Mouse (Mus musculus) midbrain, postnatal 0 days (tissue): Measurements from ENCODE around the gene Mef2d. TPM values are rescaled to one million over a fixed set of nuclear protein-coding genes. Genes with fewer than 3 reads are reported as not detected.

Source experiments
- ATAC-seq: fragments of 200-750 bp; cut with Nextera tagmentation; 2 replicates; pipeline ENCODE4 v1.8.0; 2017; ENCODE audit warnings: moderate number of reproducible peaks, mild to moderate bottlenecking, moderate TSS enrichment, moderate library complexity; ENCODE audit not compliant: low FRiP score
- DNase-seq: peaks from one replicate; pipeline ENCODE4 v3.0.0-alpha.2; 2015; ENCODE audit warnings: low spot score
- H3K27ac ChIP-seq: fragments of 300-500 bp; sonication (generic); 2 replicates; pipeline ENCODE4 v1.5.1; 2014; ENCODE audit warnings: low read depth, mild to moderate bottlenecking, low read length, mixed read lengths
- H3K27me3 ChIP-seq: fragments of 300-500 bp; sonication (generic); 2 replicates; pipeline ENCODE4 v1.6.1; 2014; ENCODE audit warnings: low read length, control low read depth, mixed read lengths; ENCODE audit not compliant: insufficient read depth
- H3K36me3 ChIP-seq: fragments of 300-500 bp; sonication (generic); 2 replicates; pipeline ENCODE4 v1.6.1; 2014; ENCODE audit warnings: low read length, control low read depth, mixed read lengths; ENCODE audit not compliant: insufficient read depth
- H3K4me1 ChIP-seq: fragments of 300-500 bp; sonication (generic); 2 replicates; pipeline ENCODE4 v1.6.1; 2014; ENCODE audit warnings: mild to moderate bottlenecking, control low read depth, antibody characterized with exemption, low read length, mixed read lengths; ENCODE audit not compliant: insufficient read depth
- H3K4me2 ChIP-seq: fragments of 300-500 bp; sonication (generic); 2 replicates; pipeline ENCODE4 v1.6.1; 2014; ENCODE audit warnings: low read depth, mild to moderate bottlenecking, low read length, mixed read lengths; ENCODE audit not compliant: poor library complexity, severe bottlenecking
- H3K4me3 ChIP-seq: fragments of 300-500 bp; sonication (generic); 2 replicates; pipeline ENCODE4 v1.5.1; 2014; ENCODE audit warnings: low read depth, mild to moderate bottlenecking, low read length, moderate library complexity
- H3K9ac ChIP-seq: fragments of 300-500 bp; sonication (generic); replicated peaks from 2 replicates; pipeline ENCODE4 v1.6.1; 2014; ENCODE audit warnings: mild to moderate bottlenecking, low read length, moderate library complexity, mixed read lengths; ENCODE audit not compliant: poor library complexity, severe bottlenecking
- H3K9me3 ChIP-seq: fragments of 300-500 bp; sonication (generic); 2 replicates; pipeline ENCODE4 v1.6.1; 2016; ENCODE audit warnings: low read length, control low read depth
- CTCF ChIP-seq: IDR thresholded peaks from 2 replicates; pipeline ENCODE4 v1.5.1; 2016; ENCODE audit warnings: antibody characterized with exemption, mild to moderate bottlenecking
- WGBS: fragments of 180-500 bp; shearing (Covaris S2); extraction: QIAGEN DNeasy Blood & Tissue Kit; methylation state at CpG from one replicate; pipeline ENCODE4 v1.1.7; 2014; 5-methylcytosine and 5-hydroxymethylcytosine counted together
- polyA plus RNA-seq: library from polyadenylated mRNA; unstranded; fragments of >200 nt; fragmentation: Nextera tagmentation; extraction: Ambion mirVana; gene quantifications from 2 replicates; pipeline ENCODE4 v1.2.1, GENCODE M21; 2015
- total RNA-seq: library from RNA; depleted of rRNA; stranded (reverse); fragments of >200 nt; gene quantifications from 2 replicates; pipeline ENCODE4 v1.2.3, GENCODE M21; 2014

Gene Mef2d
- total and polyA plus RNA-seq, 2 experiments from 2014 or later: 26.1 to 59.6 TPM

GRCm38 (mm10) chr3:88102611-88103010 is 39.6 kb upstream of the Mef2d start:
- TF ChIP-seq CTCF: no peak
- DNase-seq (no peak), ATAC-seq (no peak)
- no peak overlapping the region for H3K4me3 ChIP-seq
- no peak overlapping the region for H3K9ac ChIP-seq
- H3K36me3 ChIP-seq: no peaks in the 10 kb centered on the region
- no peak overlapping the region for H3K27ac ChIP-seq
- no peaks in the 10 kb centered on the region for H3K4me1 ChIP-seq
- H3K4me2 ChIP-seq: no peak overlapping the region
- 87% methylated on average over 6 of the region's 6 CpGs for WGBS
- H3K27me3 ChIP-seq: no peaks in the 10 kb centered on the region
- H3K9me3 ChIP-seq: no peaks in the 10 kb centered on the region

- H3K9me3 ChIP-seq: no peaks in the 10 kb centered on the region
- H3K27me3 ChIP-seq: no peaks in the 10 kb centered on the region
- H3K27ac ChIP-seq: no peak overlapping the region
- WGBS: 82% methylated on average over 4 of the region's 4 CpGs
- no peak overlapping the region for H3K9ac ChIP-seq
- DNase-seq (no peak), ATAC-seq (no peak)
- H3K4me2 ChIP-seq: no peak overlapping the region
- H3K4me3 ChIP-seq: no peak overlapping the region
- no peaks in the 10 kb centered on the region for H3K4me1 ChIP-seq
- no peaks in the 10 kb centered on the region for H3K36me3 ChIP-seq
- TF ChIP-seq CTCF: no peak
These were observed 36.0 kb upstream of the Mef2d start for GRCm38 (mm10) chr3:88106126-88106525.

GRCm38 (mm10) chr3:88109126-88109525 is 33.0 kb upstream of the Mef2d start:
- no peaks in the 10 kb centered on the region for H3K36me3 ChIP-seq
- H3K27me3 ChIP-seq: no peaks in the 10 kb centered on the region
- DNase-seq (no peak), ATAC-seq (no peak)
- H3K9ac ChIP-seq: no peak overlapping the region
- H3K4me2 ChIP-seq: no peak overlapping the region
- TF ChIP-seq CTCF: no peak
- H3K4me1 ChIP-seq: no peaks in the 10 kb centered on the region
- no peak overlapping the region for H3K4me3 ChIP-seq
- no peak overlapping the region for H3K27ac ChIP-seq
- WGBS: 92% methylated on average over 6 of the region's 6 CpGs
- no peaks in the 10 kb centered on the region for H3K9me3 ChIP-seq

- H3K27ac ChIP-seq: no peak overlapping the region
- H3K4me3 ChIP-seq: no peak overlapping the region
- WGBS: 95% methylated on average over 12 of the region's 12 CpGs
- no peaks in the 10 kb centered on the region for H3K36me3 ChIP-seq
- H3K4me2 ChIP-seq: no peak overlapping the region
- ATAC-seq (no peak), DNase-seq (no peak)
- no peaks in the 10 kb centered on the region for H3K27me3 ChIP-seq
- no peak overlapping the region for H3K9ac ChIP-seq
- H3K9me3 ChIP-seq: no peaks in the 10 kb centered on the region
- H3K4me1 ChIP-seq: no peaks in the 10 kb centered on the region
- TF ChIP-seq CTCF: no peak
These were observed 27.8 kb upstream of the Mef2d start for GRCm38 (mm10) chr3:88114396-88114795.

- ATAC-seq (no peak), DNase-seq (no peak)
- 91% methylated on average over 19 of the region's 19 CpGs for WGBS
- Histone ChIP-seq H3K4me2 (no peak overlapping the region), H3K27me3 (no peaks in the 10 kb centered on the region), H3K27ac (no peak overlapping the region), H3K36me3 (no peaks in the 10 kb centered on the region), H3K9me3 (no peaks in the 10 kb centered on the region), H3K4me3 (no peak overlapping the region), H3K9ac (no peak overlapping the region), H3K4me1 (no peaks in the 10 kb centered on the region)
- TF ChIP-seq CTCF: no peak
These were observed 22.0 kb upstream of the Mef2d start for GRCm38 (mm10) chr3:88120117-88120651.

- no peak for TF ChIP-seq CTCF
- no peak overlapping the region for H3K9ac ChIP-seq
- no peak overlapping the region for H3K4me3 ChIP-seq
- H3K36me3 ChIP-seq: no peaks in the 10 kb centered on the region
- 77% methylated on average over 14 of the region's 14 CpGs for WGBS
- H3K27ac ChIP-seq: no peak overlapping the region
- H3K4me2 ChIP-seq: no peak overlapping the region
- H3K9me3 ChIP-seq: no peaks in the 10 kb centered on the region
- no peak for ATAC-seq
- H3K27me3 ChIP-seq: no peaks in the 10 kb centered on the region
- no peaks in the 10 kb centered on the region for H3K4me1 ChIP-seq
- no peak for DNase-seq
These were observed 20.7 kb upstream of the Mef2d start for GRCm38 (mm10) chr3:88121164-88122131.
